Mouse (Mus musculus): ENCODE results near the gene Sco1. TPM values are rescaled to one million over a fixed set of nuclear protein-coding genes. Genes with fewer than 3 reads are reported as not detected.

Sco1 gene
- total RNA-seq, 2 experiments from 2014 or later: 21.5 to 22.6 TPM

DNA sequence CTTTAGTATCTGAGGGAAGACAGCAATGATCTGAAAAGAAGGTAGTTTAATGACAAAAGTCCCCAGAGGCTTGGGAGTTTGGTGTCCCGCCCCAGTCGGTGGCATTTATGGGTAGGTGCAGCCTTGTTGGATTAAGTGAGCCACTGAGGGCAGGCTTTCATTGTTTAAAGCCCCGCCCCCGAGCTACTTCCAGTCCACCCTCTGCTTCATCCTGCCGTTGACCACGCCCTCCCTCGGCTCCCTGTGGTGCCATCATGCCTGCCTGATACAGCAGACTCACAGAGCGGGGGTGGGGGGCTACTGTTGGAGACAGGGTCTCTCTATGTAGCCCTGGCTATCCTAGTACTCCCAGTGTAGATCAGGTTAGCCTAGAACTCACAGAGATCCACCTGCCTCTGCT lies 9.5 kb upstream of the Sco1 start:
- no peak for DNase-seq

DNA sequence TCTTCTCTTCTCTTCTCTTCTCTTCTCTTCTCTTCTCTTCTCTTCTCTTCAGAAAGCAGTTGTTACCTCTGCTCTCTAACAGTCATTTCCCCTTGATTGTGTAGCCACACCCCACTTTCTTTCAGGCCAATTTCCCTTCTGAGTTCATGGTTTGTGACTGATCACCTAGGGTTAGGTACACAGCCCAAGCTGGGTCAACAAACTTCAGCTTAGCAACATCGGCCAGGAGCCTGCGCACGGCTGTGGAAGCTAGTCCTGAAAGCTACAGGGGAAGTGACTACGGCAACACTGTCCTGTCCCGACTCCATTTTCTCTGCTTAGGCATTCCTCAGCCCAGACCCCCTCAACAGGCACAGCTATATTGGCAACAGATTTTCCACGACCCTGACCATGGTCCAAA lies 7.5 kb upstream of the Sco1 start:
- no peak for DNase-seq

DNA sequence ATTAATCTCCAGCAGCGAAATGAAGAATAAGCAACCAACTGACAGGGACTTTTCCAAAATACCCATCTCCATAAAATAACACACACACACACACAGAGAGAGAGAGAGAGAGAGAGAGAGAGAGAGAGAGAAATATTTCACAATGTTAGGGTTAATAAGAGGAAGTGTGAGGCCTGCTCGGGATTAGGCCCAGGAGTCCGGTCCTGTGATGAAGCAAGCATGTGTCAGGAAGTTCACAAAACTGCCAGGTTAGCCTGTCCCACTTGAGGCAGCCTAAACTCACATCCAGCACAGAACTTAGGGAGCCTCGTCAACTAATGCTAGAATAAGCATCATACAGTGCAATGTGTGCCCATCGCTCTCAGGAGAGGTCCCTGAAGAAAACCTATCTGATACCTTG lies 5.3 kb upstream of the Sco1 start:
- DNase-seq: no peak

DNA sequence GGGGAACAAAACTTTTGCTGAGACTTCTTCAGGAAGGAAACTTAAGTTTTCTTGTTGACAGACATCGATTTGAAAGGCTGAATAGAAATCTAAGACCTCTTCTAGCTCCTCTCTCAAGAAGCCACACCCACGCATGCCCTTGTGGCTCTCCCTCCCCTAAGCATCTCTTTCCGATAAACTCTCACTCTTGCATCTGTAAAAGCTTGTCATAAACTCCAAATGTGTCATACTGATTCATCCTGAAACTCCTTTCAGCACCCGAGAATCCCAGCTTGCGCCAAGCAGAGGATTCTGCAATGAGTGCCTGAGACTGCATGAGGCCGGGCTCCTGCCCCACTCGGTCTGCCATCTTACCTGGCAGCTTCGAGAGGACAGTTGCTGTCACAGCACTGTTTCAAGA lies 4.0 kb upstream of the Sco1 start:
- DNase-seq: no peak

DNA sequence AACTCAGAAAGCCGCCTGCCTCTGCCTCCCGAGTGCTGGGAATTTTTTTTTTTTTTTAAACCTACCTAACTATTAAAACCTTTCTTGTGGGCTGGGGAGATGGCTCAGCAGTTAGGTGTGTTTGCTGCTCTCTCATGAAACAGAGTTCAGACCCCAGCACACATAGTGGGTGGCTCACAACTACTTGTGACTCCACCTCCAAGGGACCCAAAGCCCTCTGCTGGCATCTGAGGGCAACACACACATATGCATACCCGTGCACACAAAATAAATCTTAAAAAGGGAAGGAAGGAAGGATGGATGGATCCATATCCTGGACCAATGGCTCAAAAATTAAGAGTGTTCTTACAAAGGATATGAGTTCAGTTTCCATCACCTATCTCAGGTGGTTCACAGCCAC lies 3.2 kb upstream of the Sco1 start:
- no peak for DNase-seq

DNA sequence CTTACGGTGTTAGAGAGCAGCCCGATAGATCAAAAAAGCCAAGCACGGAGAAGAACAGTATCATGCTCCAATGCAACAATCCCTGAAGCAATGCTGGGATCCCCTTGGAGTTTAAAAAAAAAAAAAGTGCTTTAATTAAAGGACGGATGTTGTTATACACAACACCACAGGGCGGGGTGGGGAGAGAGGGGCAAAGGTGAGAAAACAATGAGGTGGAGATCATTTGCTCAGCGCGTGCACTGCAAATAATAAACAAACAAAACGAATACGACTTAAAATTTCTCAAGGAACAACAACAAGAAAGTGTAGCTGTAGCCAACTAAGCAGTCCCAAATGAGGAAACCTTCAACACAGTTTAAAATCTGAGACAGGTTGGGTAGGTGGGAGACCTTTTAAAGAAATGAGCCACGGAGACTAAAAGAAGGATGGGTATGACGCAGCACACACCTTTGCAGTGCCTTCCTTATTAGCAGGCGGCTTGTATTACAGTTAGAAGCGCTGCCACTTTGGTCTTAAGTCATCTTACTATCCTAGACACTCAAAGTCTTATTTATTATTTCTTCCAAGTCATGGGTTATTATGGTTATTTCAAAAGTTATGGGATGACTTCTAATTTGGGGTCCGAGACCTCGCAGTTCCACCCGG lies 672 bp upstream of the Sco1 start:
- DNase-seq: peak in 1 of 2 experiments; percentile 2

DNA sequence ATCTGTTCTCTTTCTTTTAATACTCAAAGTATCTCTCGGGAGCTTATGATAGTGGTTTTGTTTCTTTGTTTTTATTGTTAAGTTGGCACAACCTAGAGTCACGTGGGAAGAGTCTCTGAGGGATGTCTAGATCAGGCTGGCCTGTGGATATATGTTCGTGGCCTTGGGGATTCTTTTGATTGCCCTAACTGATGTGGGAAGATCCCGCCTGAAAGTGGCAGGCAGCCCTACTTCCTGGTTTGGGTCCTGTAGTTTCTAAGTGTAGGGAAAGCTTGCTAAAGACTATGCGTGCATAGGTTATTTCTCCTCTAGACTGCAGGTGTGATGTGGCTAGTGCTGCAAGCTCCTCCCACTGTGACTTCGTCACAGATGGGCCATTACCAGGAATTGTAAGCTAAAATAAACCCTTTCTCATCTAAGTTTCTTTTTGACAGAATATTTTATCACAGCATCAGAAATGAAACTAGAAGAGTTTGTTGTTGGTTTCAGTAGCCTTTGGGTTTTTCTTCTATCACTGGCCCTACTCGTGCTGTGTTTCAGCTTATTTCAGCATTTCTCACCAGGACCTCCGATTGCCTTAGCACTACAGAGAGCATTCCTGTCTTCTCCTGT lies 2.4 kb downstream of the Sco1 start:
- no peak for DNase-seq

DNA sequence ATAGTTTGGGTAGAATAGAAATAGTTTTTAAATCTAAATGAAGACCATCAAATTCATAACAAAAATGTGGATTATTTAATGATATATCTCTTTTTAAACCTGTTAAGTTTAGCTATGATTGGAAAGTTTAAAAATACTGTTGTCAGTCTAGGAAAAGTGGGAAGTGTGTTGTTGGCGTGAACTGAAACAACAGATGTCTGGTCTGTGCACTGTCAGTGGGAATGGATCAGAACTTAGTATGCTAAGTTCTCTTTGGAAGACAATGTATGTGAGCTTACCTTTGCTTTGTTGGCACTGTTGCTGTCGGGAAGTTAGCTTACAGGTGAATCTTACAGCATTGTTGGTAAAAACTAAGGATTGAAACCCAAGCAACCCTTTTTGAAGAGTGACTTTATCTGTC lies 8.8 kb downstream of the Sco1 start:
- DNase-seq: no peak

DNA sequence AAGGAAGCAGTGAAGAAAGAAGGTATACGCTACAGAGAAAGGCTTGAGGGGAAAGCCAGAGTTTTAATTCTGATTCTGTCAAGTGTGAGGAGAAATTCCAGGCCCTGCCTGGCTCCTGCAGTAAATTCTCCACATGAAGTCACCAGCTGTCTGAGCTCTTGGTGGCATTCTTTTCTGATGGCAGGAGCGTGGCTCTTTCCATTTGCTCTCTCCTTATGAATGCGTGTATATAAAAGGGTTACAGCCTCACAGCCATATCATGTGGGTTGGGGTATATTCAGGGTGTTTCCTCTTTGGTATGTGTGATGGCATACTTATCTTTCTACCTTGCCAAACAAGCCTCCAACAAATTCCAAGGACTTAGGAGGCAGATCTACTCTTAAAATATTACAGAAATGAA lies 10.3 kb downstream of the Sco1 start:
- no peak for DNase-seq

DNA sequence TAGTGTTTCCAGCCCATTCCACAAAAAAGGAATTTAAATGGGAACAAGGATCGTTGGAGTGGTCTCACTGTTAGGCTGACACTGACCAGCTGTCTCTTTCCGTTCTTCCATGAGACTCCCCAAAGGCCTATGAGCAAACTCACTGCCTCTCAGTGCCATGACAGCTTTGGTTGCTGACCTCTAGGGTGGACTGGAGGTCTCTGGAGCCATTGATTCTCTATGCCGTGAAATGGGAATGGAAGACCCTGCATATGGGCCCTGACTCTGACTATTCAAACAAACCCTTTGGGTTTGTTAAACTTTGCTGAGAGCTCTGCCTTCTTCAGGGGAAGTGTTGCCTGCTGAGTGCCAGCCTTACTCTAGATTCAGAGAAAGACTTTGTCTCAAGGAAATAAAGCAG lies 15.3 kb downstream of the Sco1 start:
- no peak for DNase-seq

DNA sequence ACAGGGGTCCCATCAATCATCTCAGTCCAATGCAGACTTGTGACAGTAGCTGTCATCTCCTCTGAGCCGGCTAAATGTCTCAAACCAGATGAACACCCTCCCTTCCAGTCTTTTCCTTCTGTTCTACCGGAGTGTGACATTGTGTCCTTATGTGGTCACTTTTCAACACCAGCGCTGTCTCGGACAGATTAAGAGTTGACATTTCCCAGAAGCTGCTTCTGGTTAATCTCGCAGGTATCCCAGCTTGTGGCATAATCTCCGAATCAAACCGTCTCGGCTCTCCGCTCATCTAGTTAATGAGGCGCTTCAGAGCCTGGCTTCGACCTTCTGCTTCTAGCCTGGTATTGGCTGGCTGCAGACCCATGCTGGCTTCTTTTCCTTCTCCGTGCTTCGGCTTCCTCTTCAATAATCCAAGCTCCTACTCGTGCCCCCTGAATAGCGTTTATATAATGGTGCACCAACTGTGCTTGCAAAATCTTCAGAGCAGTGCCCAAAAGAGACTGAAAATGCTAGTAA lies 20.2 kb downstream of the Sco1 start:
- no peak for DNase-seq

DNA sequence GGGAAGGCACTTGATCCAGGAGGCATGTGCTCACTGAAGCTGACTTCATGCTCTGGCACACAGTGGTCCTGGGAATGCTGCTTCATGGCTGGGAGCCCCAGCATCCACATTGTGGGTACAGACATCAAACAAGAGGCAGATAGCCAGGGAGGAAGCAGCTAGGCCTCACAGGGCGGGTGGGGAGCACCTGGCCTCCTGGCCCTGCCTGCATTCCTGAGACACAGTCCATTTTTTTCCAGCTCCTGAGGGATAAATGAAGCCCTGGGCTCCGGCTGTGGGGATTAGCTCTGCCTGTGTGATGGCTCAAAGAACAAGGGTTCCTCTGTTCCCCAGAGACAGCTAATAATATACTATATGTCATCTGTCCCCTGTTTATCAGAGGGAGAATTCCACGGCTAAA lies 22.6 kb downstream of the Sco1 start:
- no peak for DNase-seq

DNA sequence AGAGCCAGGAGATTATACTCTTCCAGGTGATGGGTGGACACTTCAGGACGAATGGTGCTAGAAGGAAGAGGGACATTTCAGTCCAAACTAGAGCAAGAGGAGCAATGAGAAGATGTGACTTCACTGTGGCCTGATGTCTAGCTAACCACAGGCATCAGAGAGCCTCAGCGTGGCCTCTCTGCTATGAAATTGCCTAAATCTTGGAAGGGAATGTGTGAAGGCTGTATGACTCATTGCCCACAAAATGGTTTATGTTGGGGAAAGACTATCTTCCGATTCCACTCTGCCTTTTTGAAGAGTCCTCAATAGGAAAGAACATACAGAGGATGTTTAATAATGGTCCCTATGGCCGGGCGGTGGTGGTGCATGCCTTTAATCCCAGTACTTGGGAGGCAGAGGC lies 24.3 kb downstream of the Sco1 start:
- no peak for DNase-seq

DNA sequence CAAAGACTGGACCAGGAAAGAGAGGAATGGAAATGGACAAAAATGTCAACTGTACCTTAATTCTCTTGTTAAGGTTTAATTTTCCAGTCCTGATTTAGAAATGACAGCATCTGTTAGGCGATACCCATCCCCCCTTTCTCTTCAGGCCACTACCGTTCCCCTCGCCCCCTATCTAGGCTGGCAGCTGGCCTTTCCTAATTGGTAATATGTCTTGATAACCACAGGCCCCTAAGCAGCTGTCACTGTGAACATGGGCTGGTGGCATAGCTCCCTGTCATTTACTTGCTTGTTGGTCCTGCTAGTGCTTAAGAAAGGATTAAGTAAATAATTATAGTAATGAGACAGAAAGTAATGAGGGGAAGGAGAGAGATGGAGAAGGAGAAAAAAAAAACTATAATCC lies 25.0 kb downstream of the Sco1 start:
- no peak for DNase-seq

DNA sequence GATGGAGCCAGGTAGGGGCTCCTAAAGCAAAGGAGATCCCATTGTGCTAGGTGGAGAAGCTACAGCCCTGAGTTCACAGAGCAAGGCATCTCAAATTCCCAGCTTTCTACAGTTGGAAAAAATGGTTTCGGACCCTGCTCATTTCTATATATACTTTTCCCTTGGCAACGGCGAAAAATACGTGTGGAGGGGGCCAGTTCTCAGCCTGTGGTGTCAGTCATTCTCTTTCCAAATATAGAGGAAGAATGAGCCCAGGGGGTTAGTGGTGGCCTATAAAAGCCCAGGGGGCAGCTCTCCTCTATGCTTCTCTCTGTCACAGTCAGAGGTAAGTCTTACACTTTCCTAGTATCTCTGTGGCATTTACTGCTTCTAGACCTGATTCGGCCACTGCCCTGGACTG lies 25.5 kb downstream of the Sco1 start, which contains the start of gene Myh3:
Myh3 (plus strand) TSS at position 301 of the 400 bp plus-strand sequence.
- no peak for DNase-seq

DNA sequence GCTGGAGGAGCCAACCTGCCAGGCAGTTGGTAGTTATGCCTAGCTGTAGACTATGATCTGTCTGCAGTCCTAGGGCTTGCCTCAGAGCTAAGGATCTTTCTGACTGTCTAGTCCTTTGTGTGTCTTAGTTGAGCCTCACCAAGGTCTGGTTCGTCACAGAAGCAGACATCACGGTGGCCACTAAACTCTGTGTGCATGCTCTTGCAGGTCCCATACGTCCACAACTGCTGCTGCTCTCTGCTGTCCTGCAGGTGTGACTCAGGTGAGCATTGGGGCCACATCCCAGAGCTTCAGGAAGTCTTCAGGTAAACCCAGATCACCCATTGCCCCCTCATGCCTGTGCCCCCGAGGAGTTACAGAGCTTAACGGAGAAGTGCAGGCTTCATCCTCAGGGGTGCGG lies 26.4 kb downstream of the Sco1 start:
- DNase-seq: no peak

DNA sequence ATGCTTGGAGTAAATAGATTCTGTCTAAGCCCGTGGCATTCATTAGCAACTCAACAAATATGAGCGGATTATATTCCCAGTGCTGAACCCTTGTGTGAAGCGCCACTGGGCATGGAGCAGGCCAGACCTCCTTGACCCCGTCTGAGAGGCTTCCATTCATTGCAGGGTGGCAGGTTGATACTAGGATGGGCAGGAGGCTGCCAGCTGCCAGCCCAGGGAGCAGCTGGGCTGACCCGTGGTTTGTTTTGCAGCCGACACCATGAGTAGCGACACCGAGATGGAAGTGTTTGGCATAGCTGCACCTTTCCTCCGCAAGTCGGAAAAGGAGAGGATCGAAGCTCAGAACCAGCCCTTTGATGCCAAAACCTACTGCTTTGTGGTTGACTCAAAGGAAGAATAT lies 27.3 kb downstream of the Sco1 start:
- no peak for DNase-seq

DNA sequence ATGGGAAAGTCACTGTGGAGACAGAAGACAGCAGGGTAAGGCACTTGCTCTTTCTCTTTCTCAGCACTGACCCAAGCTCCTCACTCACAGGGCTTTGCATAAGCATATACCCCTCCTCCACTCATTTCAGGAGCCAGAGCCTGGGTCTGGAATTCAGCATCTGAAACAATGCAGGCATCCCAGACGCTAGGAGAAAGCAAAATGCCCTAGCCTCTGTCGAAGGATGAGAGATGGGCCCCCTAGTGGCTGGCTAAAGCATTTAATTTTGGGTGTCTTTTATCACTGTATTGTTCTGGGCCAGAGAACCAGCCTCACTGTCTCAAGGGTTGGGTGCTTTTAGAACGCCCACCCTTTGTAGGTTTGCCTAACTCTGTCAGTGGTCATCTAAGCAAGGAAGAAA lies 27.7 kb downstream of the Sco1 start:
- peak; percentile 60 to 74 for DNase-seq

DNA sequence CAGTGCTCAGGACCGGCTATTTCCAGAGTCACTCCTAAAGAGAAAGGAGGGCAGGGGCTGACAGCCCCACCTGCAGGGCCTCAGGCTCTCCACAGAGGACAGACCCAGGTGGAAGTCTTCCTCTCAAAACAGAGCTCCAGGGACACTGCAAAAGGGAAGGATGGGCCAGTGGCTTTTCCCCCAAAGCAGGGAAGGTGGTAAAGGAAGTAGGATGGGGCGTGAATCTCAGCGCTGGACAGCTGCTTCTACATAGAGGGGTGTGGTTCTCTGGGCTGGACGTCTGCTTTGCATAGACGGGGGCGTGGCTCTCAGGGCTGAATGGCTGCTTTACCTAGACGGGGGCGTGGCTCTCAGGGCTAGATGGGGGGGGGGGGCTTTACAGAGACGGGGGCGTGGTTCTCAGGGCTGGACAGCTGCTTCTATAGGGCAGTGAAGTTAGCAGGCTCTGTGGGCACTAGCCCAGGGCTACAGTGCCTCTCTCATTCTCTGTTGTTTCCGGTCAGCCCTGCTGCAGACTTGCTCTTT lies 28.7 kb downstream of the Sco1 start:
- DNase-seq: no peak

DNA sequence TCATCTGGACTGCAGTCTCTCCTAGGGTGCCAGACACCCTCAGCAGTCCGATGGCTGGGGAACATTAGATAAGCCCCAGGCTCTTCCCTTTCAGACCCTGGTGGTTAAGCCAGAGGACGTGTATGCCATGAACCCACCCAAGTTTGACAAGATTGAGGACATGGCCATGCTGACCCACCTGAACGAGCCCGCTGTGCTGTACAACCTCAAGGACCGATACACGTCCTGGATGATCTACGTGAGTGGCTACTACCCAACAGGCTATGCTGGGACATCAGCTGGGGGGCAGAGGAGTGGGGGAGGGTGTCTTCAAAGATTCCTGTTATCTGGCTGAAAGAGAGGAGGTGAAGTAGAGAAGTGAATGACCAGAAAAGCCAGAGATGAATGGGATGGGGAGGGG lies 29.7 kb downstream of the Sco1 start:
- no peak for DNase-seq

DNA sequence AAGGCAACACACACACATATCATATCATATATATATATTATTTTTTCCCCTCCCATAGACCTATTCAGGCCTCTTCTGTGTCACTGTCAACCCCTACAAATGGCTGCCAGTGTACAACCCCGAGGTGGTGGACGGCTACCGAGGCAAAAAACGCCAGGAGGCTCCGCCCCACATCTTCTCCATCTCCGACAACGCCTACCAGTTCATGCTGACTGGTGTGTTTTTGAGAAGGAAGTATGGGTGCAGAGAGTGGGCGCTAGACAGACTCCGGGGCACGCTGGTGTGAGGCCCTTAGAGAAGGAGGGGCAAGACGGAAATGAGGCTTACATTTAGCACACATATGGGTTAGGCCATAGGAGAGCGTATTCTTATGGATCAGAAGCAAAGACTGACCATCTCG lies 30.3 kb downstream of the Sco1 start:
- DNase-seq: no peak

DNA sequence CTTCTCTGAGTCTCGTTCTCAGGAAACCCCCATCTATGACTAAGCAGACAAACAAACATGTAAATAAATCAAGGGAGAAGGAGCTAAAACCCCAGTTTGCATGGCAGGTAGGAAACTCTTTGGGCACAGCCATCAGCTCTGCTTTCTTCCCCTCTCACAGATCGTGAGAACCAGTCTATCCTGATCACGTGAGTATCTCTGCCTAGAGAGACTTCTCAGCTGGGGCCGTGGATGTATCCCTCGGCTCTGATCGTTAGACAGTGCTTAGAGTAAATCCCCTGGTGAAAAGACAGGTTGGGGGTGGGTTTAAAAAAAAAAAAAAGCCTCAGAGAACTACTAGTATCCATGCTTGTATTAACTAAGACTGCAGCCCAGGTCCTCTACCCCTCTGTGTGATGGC lies 30.8 kb downstream of the Sco1 start:
- DNase-seq: no peak

DNA sequence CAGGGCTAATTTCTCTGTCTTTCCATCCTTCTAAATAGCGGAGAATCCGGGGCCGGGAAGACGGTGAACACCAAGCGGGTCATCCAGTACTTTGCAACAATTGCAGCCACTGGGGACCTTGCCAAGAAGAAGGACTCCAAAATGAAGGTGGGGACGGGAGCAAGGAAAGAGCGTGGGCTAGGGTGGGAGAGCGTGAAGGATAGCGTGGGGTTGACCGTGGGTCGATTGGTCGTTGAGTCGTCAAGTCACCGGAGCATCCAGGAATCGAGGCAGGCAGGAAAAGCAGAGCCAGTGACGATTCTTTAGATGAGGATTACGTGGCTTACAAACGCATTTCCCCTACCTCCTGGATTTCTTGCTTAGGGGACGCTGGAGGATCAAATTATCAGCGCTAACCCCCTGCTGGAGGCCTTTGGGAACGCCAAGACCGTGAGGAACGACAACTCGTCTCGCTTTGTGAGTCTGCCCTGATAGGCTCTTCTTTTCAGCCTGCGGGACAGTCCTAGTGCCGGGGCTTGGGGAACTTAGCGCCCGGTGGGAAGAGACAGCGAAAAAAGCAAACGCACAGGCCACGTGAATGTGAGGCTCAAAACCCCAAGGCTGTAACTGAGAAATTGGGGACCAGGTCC lies 31.4 kb downstream of the Sco1 start:
- DNase-seq: no peak

DNA sequence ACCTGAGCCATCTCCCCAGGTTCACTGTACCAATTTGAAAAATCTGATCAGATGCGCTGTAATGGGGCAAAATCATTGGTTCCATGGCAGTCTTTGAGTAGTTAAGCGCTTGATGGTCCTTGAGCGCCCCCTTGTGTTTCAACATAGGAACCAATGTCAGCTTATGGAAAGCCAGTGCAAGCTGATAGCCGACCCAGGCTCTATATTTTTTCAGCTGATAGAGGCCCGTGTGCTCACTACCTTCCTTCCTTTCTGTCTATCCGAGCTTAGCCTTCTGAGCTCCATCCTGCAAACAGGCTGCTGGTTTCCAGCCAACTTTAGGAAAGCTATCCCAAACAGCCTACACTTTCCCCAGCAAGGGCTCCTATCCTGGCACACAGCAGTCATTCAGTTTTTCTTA lies 33.0 kb downstream of the Sco1 start:
- peak; percentile 68 to 85 for DNase-seq

All from heart, adult 18-20 months (tissue).